Mouse (Mus musculus) megakaryocyte progenitor cell, adult 5-6 weeks (primary cell): ENCODE results near the gene Nrbp1. TPM values are rescaled to one million over a fixed set of nuclear protein-coding genes. Genes with fewer than 3 reads are reported as not detected.

Experiments used
- total RNA-seq, 2 experiments: library from RNA; stranded (forward) in 1 of 2; stranded (reverse) in 1 of 2; fragments of 157-497, 149-512 nt in 1 of 2; fragments of 200-1000 nt in 1 of 2; gene quantifications; 2 replicates each; pipeline versions ENCODE4 v1.2.3 to v1.2.4; 2015 to 2017

Nrbp1 gene
- total RNA-seq, 2 experiments from 2014 or later, result 39.4 to 77.5 TPM

Other genes with a start within 250 kb of the Nrbp1 start
- 81.4 and 113 TPM in 2 replicates for gene Atraid, start 192.6 kb upstream of the Nrbp1 start, total RNA-seq (2015)
- 64.1 and 66.4 TPM in 2 replicates for gene Atraid, start 192.6 kb upstream of the Nrbp1 start, total RNA-seq (2017)
- gene Slc5a6, start 191.9 kb upstream of the Nrbp1 start, total RNA-seq (2015), result 3.5 and 4.8 TPM in 2 replicates
- gene Slc5a6, start 191.9 kb upstream of the Nrbp1 start, total RNA-seq (2017), result 7.5 and 8.9 TPM in 2 replicates
- 43.4 and 51.2 TPM in 2 replicates for gene Cad, start 186.1 kb upstream of the Nrbp1 start, total RNA-seq (2015)
- gene Cad, start 186.1 kb upstream of the Nrbp1 start, total RNA-seq (2017), result 28.6 and 28.9 TPM in 2 replicates
- not detected in 2 replicates for gene Dnajc5g, start 134.6 kb upstream of the Nrbp1 start, total RNA-seq (2015)
- not detected in 2 replicates for gene Dnajc5g, start 134.6 kb upstream of the Nrbp1 start, total RNA-seq (2017)
- gene Slc30a3, start 132.6 kb upstream of the Nrbp1 start, total RNA-seq (2015), result not detected in 2 replicates
- not detected in 2 replicates for gene Slc30a3, start 132.6 kb upstream of the Nrbp1 start, total RNA-seq (2017)
- gene Trim54, start 124.2 kb upstream of the Nrbp1 start, total RNA-seq (2015), result not detected in 2 replicates
- not detected in 2 replicates for gene Trim54, start 124.2 kb upstream of the Nrbp1 start, total RNA-seq (2017)
- gene Ucn, start 102.0 kb upstream of the Nrbp1 start, total RNA-seq (2015), result not detected in 2 replicates
- not detected in 2 replicates for gene Ucn, start 102.0 kb upstream of the Nrbp1 start, total RNA-seq (2017)
- 27.1 and 35.3 TPM in 2 replicates for gene Mpv17, start 86.6 kb upstream of the Nrbp1 start, total RNA-seq (2015)
- 18.0 and 32.8 TPM in 2 replicates for gene Mpv17, start 86.6 kb upstream of the Nrbp1 start, total RNA-seq (2017)
- gene Gm29609, start 61.0 kb upstream of the Nrbp1 start, total RNA-seq (2015), result 0.35 and 0.59 TPM in 2 replicates
- 0.10 TPM in 1 of 2 replicates, not detected in the other for gene Gm29609, start 61.0 kb upstream of the Nrbp1 start, total RNA-seq (2017)
- 72.1 and 83.7 TPM in 2 replicates for gene Gtf3c2, start 60.7 kb upstream of the Nrbp1 start, total RNA-seq (2015)
- gene Gtf3c2, start 60.7 kb upstream of the Nrbp1 start, total RNA-seq (2017), result 46.9 and 63.5 TPM in 2 replicates
- gene Snx17, start 47.6 kb upstream of the Nrbp1 start, total RNA-seq (2015), result 52.1 and 54.2 TPM in 2 replicates
- gene Snx17, start 47.6 kb upstream of the Nrbp1 start, total RNA-seq (2017), result 31.5 and 40.7 TPM in 2 replicates
- gene Eif2b4, start 47.4 kb upstream of the Nrbp1 start, total RNA-seq (2015), result 27.8 and 33.1 TPM in 2 replicates
- 36.7 and 41.9 TPM in 2 replicates for gene Eif2b4, start 47.4 kb upstream of the Nrbp1 start, total RNA-seq (2017)
- gene Zfp513, start 38.6 kb upstream of the Nrbp1 start, total RNA-seq (2015), result 7.1 and 7.3 TPM in 2 replicates
- 4.3 and 4.5 TPM in 2 replicates for gene Zfp513, start 38.6 kb upstream of the Nrbp1 start, total RNA-seq (2017)
- 109 and 131 TPM in 2 replicates for gene Ppm1g, start 20.2 kb upstream of the Nrbp1 start, total RNA-seq (2015)
- gene Ppm1g, start 20.2 kb upstream of the Nrbp1 start, total RNA-seq (2017), result 168 and 213 TPM in 2 replicates
- not detected in 2 replicates for gene Gm9970, start 368 bp downstream of the Nrbp1 start, total RNA-seq (2015)
- gene Gm9970, start 368 bp downstream of the Nrbp1 start, total RNA-seq (2017), result 0.25 TPM in 1 of 2 replicates, not detected in the other
- gene Krtcap3, start 10.8 kb downstream of the Nrbp1 start, total RNA-seq (2015), result 1.3 and 2.1 TPM in 2 replicates
- gene Krtcap3, start 10.8 kb downstream of the Nrbp1 start, total RNA-seq (2017), result 3.4 and 4.1 TPM in 2 replicates
- 7.3 and 11.1 TPM in 2 replicates for gene Ift172, start 50.3 kb downstream of the Nrbp1 start, total RNA-seq (2015)
- gene Ift172, start 50.3 kb downstream of the Nrbp1 start, total RNA-seq (2017), result 20.8 and 33.0 TPM in 2 replicates
- not detected in 2 replicates for gene Fndc4, start 55.2 kb downstream of the Nrbp1 start, total RNA-seq (2015)
- gene Fndc4, start 55.2 kb downstream of the Nrbp1 start, total RNA-seq (2017), result not detected in 2 replicates
- not detected in 2 replicates for gene Gckr, start 56.6 kb downstream of the Nrbp1 start, total RNA-seq (2015)
- gene Gckr, start 56.6 kb downstream of the Nrbp1 start, total RNA-seq (2017), result not detected in 2 replicates
- 10.3 and 12.5 TPM in 2 replicates for gene Zfp512, start 211.6 kb downstream of the Nrbp1 start, total RNA-seq (2015)
- gene Zfp512, start 211.6 kb downstream of the Nrbp1 start, total RNA-seq (2017), result 25.3 and 35.0 TPM in 2 replicates
- 0.05 TPM in 1 of 2 replicates, not detected in the other for gene 4930548H24Rik, start 244.9 kb downstream of the Nrbp1 start, total RNA-seq (2015)
- gene 4930548H24Rik, start 244.9 kb downstream of the Nrbp1 start, total RNA-seq (2017), result 0.37 and 0.68 TPM in 2 replicates